Mouse (Mus musculus): Measurements from ENCODE around the gene Ptprn2. TPM values are rescaled to one million over a fixed set of nuclear protein-coding genes. Genes with fewer than 3 reads are reported as not detected.

Ptprn2 gene
- polyA plus RNA-seq, 1 experiment, result not detected

DNA sequence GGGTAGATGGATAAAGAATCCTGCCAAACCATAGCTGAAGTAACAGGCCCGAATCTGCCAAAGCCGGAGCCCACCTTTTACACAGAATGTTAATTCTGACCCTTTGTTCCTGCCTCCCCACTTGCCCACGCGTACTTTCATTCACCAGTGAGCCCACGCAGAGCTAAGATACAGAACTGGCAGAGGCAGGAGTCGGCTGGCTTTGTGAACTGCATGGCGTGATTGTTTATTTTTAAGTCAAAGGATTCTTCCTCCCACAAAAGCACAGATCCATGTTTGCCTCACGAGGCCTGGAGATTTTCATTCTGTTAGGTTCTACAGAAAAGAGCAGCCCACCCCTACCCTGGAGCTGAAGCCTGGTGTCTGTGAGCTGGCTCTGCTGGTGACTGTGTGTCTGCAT, 3.3 kb downstream of the Ptprn2 start:
- no peak for TF ChIP-seq GATA1 (IDR thresholded peaks at IDR 0.05; ENCODE audit: low read length)

DNA sequence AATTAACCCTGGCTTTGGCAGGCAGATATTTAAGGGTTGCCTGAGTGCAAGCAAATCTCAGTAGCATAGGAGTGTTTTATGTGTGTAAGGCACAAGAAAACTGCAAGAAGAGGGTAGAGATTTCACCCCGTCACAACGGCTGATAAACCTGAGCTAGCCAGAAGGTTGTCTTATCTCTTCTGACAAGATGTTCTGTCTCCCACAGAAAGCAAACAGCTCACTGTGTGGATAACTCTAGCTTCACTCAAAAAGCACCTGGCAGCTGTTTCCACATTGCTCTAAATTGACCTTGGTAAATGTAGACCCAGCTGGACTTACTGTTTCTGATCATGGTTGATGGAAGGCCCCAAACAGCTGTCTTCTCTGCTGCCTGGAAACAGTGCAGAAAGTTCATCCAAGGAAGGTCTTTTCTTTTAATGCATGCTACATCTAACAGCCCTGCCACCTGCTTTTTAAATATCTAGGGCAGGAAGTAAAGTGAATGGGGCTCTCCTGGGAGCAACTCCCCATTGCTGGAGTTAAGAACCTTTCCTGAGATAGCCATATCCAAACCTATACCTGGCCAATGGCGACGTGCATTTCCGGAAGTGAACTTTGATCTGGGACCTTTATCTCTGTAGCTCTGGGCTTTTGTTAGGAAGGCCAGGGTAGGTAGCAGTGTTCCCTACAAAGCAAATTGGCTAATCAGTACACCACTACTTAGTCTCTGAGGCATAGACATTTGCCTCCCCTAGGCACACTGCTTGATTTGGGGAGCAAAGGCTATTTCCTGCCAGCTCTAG, 5.2 kb downstream of the Ptprn2 start:
- no peak for TF ChIP-seq GATA1 (IDR thresholded peaks at IDR 0.05; ENCODE audit: low read length)

GRCm38 (mm10) chr12:116498666-116499065, 13.1 kb downstream of the Ptprn2 start:
- TF ChIP-seq GATA1 (IDR thresholded peaks at IDR 0.05; ENCODE audit: low read length), result no peak

DNA sequence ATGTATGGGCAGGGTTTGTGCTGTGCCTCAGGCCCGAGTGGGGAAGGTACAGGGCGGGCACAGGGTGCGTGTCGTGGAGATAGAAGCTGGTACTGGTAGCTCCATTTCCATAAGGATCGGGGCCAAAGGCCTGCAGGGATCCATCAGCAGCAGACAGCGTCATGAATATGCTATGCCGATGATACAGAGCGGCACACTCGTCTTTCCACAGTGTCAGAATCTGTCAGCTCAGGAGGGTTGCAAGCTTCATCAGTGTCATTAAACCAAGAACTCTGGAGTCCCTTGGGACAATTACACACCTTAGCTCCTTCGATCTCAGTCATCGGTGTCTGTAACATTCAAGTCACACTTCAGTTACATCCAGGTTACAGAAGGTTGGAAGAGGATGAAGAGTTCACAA, 15.1 kb downstream of the Ptprn2 start:
- TF ChIP-seq GATA1 (IDR thresholded peaks at IDR 0.05; ENCODE audit: low read length), result no peak

- TF ChIP-seq GATA1 (IDR thresholded peaks at IDR 0.05; ENCODE audit: low read length), result no peak
Observed at GRCm38 (mm10) chr12:116512482-116512881, 27.0 kb downstream of the Ptprn2 start.

DNA sequence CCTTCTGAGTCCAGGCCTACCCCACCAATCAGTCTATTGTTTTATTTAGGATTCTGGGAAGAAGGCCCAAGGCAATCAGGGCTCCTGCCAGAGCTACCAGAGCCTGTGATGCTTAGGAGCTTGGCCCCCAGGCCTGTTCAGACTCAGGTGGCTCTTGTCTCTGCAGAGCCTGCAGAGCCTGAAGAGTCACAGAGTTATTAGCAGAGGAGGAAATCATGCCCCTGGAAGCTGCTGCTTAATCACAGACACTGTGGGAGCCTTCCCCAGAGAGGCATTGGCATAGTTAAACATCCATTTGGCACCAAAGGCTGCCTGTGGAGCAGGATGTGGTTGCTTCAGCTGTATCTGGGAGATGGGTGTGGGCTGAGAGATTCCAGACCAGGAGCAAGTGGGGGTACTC, 30.3 kb downstream of the Ptprn2 start:
- TF ChIP-seq GATA1 (IDR thresholded peaks at IDR 0.05; ENCODE audit: low read length), result no peak

GRCm38 (mm10) chr12:116528861-116529260, 43.3 kb downstream of the Ptprn2 start:
- TF ChIP-seq GATA1 (IDR thresholded peaks at IDR 0.05; ENCODE audit: low read length), result no peak

DNA sequence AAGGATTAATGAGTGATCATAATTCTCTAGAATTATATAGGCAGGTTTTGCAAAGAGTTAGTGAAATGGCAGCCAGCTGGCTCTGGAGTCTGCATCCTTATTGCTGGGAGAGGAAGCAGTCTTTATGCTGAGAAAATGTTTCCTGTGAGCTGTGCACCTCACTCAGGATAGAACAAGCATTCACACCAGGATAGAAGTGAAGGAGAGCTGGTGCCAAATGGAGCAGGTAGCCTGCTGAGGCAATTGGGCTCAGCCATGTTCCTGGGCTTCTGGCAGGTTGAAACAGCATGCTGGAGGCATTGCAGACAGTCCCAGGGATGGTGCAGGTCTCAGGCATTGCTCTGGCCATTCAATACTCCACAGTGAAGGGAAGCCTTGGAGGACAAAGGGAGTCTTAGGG, 47.8 kb downstream of the Ptprn2 start:
- TF ChIP-seq GATA1 (IDR thresholded peaks at IDR 0.05; ENCODE audit: low read length), result no peak

DNA sequence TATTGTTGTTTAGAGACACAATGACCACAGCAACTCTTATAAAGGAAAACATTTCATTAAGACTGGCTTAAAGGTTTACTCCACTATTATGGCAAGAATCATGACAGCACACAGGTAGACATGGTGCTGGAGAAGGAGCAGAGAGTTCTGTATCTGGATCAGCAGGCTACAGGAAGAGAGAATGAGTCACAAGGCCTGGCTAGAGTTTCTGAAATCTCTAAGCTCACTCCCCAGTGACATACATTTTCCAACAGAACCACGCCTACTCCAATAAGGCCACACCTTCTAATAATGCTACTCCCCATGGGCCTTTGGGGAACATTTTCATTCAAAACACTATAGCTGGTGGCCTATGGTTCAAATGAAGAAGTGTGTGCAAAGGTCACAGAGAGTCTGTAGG, 53.8 kb downstream of the Ptprn2 start:
- no peak for TF ChIP-seq GATA1 (IDR thresholded peaks at IDR 0.05; ENCODE audit: low read length)

- no peak for TF ChIP-seq GATA1 (IDR thresholded peaks at IDR 0.05; ENCODE audit: low read length)
Observed at GRCm38 (mm10) chr12:116540608-116541007, 55.1 kb downstream of the Ptprn2 start.

- no peak for TF ChIP-seq GATA1 (IDR thresholded peaks at IDR 0.05; ENCODE audit: low read length)
Observed at GRCm38 (mm10) chr12:116550031-116550430, 64.5 kb downstream of the Ptprn2 start.

GRCm38 (mm10) chr12:116551516-116551915, 66.0 kb downstream of the Ptprn2 start:
- TF ChIP-seq GATA1 (IDR thresholded peaks at IDR 0.05; ENCODE audit: low read length), result no peak

- TF ChIP-seq GATA1 (IDR thresholded peaks at IDR 0.05; ENCODE audit: low read length), result no peak
Observed at GRCm38 (mm10) chr12:116552306-116552705, 66.8 kb downstream of the Ptprn2 start.

GRCm38 (mm10) chr12:116553361-116553760, 67.8 kb downstream of the Ptprn2 start:
- TF ChIP-seq GATA1 (IDR thresholded peaks at IDR 0.05; ENCODE audit: low read length), result no peak

DNA sequence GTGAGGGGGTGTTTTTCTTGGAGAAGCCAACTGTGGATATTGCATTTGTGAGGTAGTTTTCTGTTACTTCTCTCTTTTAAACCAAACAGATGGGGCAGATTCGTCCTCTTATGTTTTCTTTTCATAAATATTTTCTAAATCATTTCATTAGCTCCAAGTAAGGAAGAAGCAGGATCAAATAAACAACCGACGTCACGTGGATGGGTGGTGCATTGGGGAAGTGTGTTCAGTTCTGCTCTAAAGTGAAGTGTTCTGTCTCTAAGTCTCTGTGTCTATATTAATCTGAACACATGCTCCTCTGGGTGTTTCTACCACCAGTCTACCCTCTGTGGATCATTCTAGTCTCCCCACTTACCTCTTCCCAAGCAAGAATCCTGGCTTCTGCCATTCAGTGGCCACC, 70.4 kb downstream of the Ptprn2 start:
- no peak for TF ChIP-seq GATA1 (IDR thresholded peaks at IDR 0.05; ENCODE audit: low read length)

- TF ChIP-seq GATA1 (IDR thresholded peaks at IDR 0.05; ENCODE audit: low read length), result no peak
Observed at GRCm38 (mm10) chr12:116564441-116564840, 78.9 kb downstream of the Ptprn2 start.

DNA sequence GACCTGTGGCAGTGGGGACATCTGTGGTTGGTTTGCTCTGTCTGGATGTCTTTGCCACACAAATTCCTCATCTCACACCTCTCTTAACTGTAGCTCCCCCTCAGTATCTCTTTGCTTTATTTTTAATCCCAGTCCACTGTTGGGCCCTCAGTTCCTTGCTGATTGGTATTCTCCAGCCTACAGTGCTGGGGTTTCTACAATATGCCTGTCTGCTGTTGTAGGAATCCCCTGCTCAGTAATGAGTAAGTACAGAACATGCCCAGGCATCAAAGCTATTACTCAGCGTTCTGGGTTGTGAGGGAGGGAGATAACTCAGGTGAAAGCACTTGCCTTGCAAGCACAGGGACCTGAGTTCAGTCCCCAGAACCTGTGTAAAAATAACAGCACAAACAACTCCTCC, 81.2 kb downstream of the Ptprn2 start:
- TF ChIP-seq GATA1 (IDR thresholded peaks at IDR 0.05; ENCODE audit: low read length), result no peak

DNA sequence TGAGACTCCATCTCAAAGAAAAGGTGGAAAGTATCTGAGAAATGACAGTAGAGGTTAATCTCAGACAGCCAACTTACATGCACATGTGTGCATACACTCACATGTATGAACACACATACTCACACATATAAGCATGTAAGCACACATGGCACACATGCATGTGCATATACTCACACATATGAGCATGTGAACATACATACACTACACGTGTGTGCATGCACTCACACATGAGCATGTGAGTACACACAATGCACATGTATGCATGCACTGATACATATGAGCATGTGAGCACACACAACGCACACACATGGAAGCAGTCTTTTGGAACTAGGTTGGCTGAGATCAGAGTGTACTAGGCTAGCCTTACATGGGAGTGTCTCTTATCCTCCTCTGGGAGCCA, 81.7 kb downstream of the Ptprn2 start:
- TF ChIP-seq GATA1 (IDR thresholded peaks at IDR 0.05; ENCODE audit: low read length), result no peak
